18 mouse cellular contexts compared by ENCODE assay signal in the genomic region with DNA sequence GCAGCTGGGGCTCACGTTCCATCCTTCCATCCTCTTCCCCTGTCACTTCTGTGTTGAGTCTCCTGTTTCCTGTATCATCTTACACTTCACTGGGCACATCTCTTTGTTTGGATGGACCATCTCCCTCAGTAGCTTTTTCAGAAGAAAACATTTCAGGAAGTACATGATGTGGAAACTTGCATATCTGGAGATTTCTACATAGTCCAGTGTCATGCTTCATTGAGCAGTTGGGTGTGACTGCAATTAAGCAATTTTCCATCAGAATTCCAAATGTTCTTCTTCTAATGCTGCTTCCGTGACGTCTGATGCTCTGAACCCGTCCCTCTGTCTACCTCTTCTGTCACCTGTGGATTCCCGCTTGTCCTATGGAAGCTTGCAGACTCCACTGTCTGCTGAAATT.
"Had no signal": no experiment of that assay in that cellular context is flagged by ENCODE, and none has a peak within 500 bp of the region (broad histone marks: within the 10 kb centered on the region; RNA-seq: fewer than 3 reads in every experiment).

No protein-coding gene starts in this region.

- H3K9me3 ChIP-seq: lung, embryonic 15.5 days; midbrain, embryonic 10.5 days; midbrain, embryonic 12.5 days; neural tube, embryonic 13.5 days; neural tube, embryonic 15.5 days had no signal

- DNase-seq: lung, adult 18-20 months; midbrain, embryonic 14.5 days; retina, postnatal 1 day; right cerebral cortex, adult 18-20 months; right cerebral cortex, postnatal 25 days; right cerebral cortex, postnatal 4 days; spleen, adult 18-20 months; thymus, adult 18-20 months; thymus, postnatal 14 days; thymus, postnatal 36 days had no signal

- ATAC-seq: midbrain, embryonic 16.5 days had no signal

- H3K9ac ChIP-seq: liver, embryonic 14.5 days; lung, embryonic 15.5 days; midbrain, embryonic 12.5 days; neural tube, embryonic 13.5 days; neural tube, embryonic 15.5 days had no signal

- H3K27ac ChIP-seq: liver, embryonic 14.5 days; lung, embryonic 15.5 days; midbrain, embryonic 10.5 days; midbrain, embryonic 12.5 days; neural tube, embryonic 13.5 days; neural tube, embryonic 15.5 days had no signal

- H3K4me3 ChIP-seq: lung, embryonic 15.5 days; midbrain, embryonic 10.5 days; midbrain, embryonic 12.5 days; myocyte; neural tube, embryonic 13.5 days; neural tube, embryonic 15.5 days had no signal

- H3K4me2 ChIP-seq: lung, embryonic 15.5 days; midbrain, embryonic 12.5 days; neural tube, embryonic 13.5 days; neural tube, embryonic 15.5 days had no signal

- H3K27me3 ChIP-seq: lung, embryonic 15.5 days; midbrain, embryonic 12.5 days; neural tube, embryonic 13.5 days; neural tube, embryonic 15.5 days had no signal

- H3K36me3 ChIP-seq: lung, embryonic 15.5 days; midbrain, embryonic 10.5 days; midbrain, embryonic 12.5 days; neural tube, embryonic 13.5 days; neural tube, embryonic 15.5 days had no signal

- H3K4me1 ChIP-seq: midbrain, embryonic 10.5 days; midbrain, embryonic 12.5 days had no signal
